Comparison of ENCODE assay signal across 8 mouse cellular contexts in the genomic region with DNA sequence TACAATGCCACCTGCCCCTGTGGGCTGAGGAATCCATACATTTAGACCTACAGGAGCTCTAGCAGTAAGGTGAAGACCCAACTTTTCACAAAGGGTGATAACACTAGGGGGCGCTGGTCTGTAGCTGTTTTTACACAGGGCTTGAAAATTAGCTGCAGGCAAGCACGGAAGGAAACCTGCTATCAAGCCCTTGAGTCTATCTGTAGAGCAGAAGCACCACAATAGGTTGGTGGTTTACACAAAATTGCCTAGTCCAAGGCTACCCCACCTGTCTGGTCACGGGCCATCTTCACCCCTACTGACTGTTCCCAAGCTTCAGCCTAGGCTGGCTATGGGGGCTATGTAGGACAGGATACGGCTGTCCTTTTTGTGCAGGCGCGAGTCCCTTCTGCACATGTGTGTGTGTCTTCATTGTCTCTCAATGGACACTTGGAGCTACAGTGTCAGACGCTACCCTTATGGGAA. TPM values are rescaled to one million over a fixed set of nuclear protein-coding genes. Genes with fewer than 3 reads are reported as not detected.
DNase-seq lines count a peak whose midpoint lies in the region; ATAC-seq lines count a peak whose summit lies in the region.

No protein-coding gene starts in this region.

- peaks cover 4% of the 10 kb centered on the region; the same call in 1 of the 2 replicates for H3K4me1 ChIP-seq in hindbrain, embryonic 12.5 days

- H3K36me3 ChIP-seq in hindbrain, embryonic 12.5 days = peaks cover 35% of the 10 kb centered on the region

- no peaks in the 10 kb centered on the region for H3K9me3 ChIP-seq in hindbrain, embryonic 12.5 days (replicated peaks)

- peak; percentile 34 for DNase-seq in Muller cell, postnatal 12 days (ENCODE audit: inconsistent ontology term)
- peak; percentile 91 for DNase-seq in cerebellum, adult 9-10 months
- DNase-seq in frontal cortex, postnatal 10 days (ENCODE audit: low spot score in 2 of 2) = peak; percentile 40 to 58
- peak; percentile 57 to 80 for DNase-seq in layer of hippocampus, postnatal 14 days (ENCODE audit: low spot score in 2 of 2)
- peak; percentile 86 for DNase-seq in lung, postnatal 10 days
- peak; percentile 57 for DNase-seq in ovary, postnatal 14 days (ENCODE audit: low spot score)
- DNase-seq in thymus, postnatal 10 days (ENCODE audit: low spot score in 2 of 2) = peak; percentile 86 to 93

- peak overlapping the region; percentile 59; the same call in 1 of the 2 replicates for H3K9ac ChIP-seq in hindbrain, embryonic 12.5 days

- H3K27me3 ChIP-seq in hindbrain, embryonic 12.5 days = no peaks in the 10 kb centered on the region

- H3K27ac ChIP-seq in hindbrain, embryonic 12.5 days = peak overlapping the region; percentile 89

- H3K4me3 ChIP-seq in hindbrain, embryonic 12.5 days = peak overlapping the region; percentile 42

- peak overlapping the region; percentile 54 for H3K4me2 ChIP-seq in hindbrain, embryonic 12.5 days (replicated peaks)

- WGBS in hindbrain, embryonic 12.5 days = 40% methylated on average over 7 of the region's 7 CpGs

- peak; percentile 51 for ATAC-seq in hindbrain, embryonic 12.5 days (ENCODE audit: low FRiP score)

RNA-seq across cellular contexts. Expression of gene Zscan22, which starts 11.9 kb away (rescaled TPM):
- 13.0 and 14.5 TPM in 2 replicates for polyA plus RNA-seq in hindbrain, embryonic 12.5 days (2016; fragmentation: Nextera tagmentation; extraction: Ambion mirVana)
- total RNA-seq in layer of hippocampus, postnatal 14 days (2021) = 10 to 100 TPM; 11.9 to 14.5 TPM

RNA-seq across cellular contexts. Expression of gene Rps5, which starts 12.6 kb away (rescaled TPM):
- 497 and 613 TPM in 2 replicates for polyA plus RNA-seq in hindbrain, embryonic 12.5 days (2016; fragmentation: Nextera tagmentation; extraction: Ambion mirVana)
- 100 to 1,000 TPM; 418 to 457 TPM for total RNA-seq in layer of hippocampus, postnatal 14 days (2021)

RNA-seq across cellular contexts. Expression of gene Rnf225, which starts 17.7 kb away (rescaled TPM):
- polyA plus RNA-seq in hindbrain, embryonic 12.5 days (2016; fragmentation: Nextera tagmentation; extraction: Ambion mirVana) = 0.63 and 0.72 TPM in 2 replicates
- 1 to 10 TPM in 1 of 2 experiments, under 1 TPM in 1; 0.92 to 1.2 TPM for total RNA-seq in layer of hippocampus, postnatal 14 days (2021)

RNA-seq across cellular contexts. Expression of gene Zfp128, which starts 28.6 kb away (rescaled TPM):
- polyA plus RNA-seq in hindbrain, embryonic 12.5 days (2016; fragmentation: Nextera tagmentation; extraction: Ambion mirVana) = 6.2 and 6.4 TPM in 2 replicates
- total RNA-seq in layer of hippocampus, postnatal 14 days (2021) = 1 to 10 TPM; 6.2 to 7.3 TPM

RNA-seq across cellular contexts. Expression of gene Zfp324, which starts 56.1 kb away (rescaled TPM):
- 14.5 and 15.2 TPM in 2 replicates for polyA plus RNA-seq in hindbrain, embryonic 12.5 days (2016; fragmentation: Nextera tagmentation; extraction: Ambion mirVana)
- 10 to 100 TPM; 12.0 to 13.5 TPM for total RNA-seq in layer of hippocampus, postnatal 14 days (2021)

Comparison
In these comparisons a context has a peak if more than half of its experiments do, and no peak if none do; other contexts are left out.
1. Peak in every context shown above with its lines: DNase-seq, ATAC-seq, H3K4me3 ChIP-seq and H3K27ac ChIP-seq.
2. DNase-seq: peak in every context shown above with its lines; median percentile 91 in cerebellum, adult 9-10 months; 90 in thymus, postnatal 10 days; 86 in lung, postnatal 10 days; 68 in layer of hippocampus, postnatal 14 days; 57 in ovary, postnatal 14 days; 49 in frontal cortex, postnatal 10 days; 34 in Muller cell, postnatal 12 days.